Mouse (Mus musculus): Measurements from ENCODE around the gene Gm21891. TPM values are rescaled to one million over a fixed set of nuclear protein-coding genes. Genes with fewer than 3 reads are reported as not detected.
"Not testable (repeated sequence)": the region's sequence is repeated elsewhere in the genome, so short reads cannot be mapped to it uniquely, and the experiment has no call there.

The Gm21891 gene
- not detected in 2 replicates for polyA plus RNA-seq (2015; fragmentation: Nextera tagmentation; extraction: Ambion mirVana)

DNA sequence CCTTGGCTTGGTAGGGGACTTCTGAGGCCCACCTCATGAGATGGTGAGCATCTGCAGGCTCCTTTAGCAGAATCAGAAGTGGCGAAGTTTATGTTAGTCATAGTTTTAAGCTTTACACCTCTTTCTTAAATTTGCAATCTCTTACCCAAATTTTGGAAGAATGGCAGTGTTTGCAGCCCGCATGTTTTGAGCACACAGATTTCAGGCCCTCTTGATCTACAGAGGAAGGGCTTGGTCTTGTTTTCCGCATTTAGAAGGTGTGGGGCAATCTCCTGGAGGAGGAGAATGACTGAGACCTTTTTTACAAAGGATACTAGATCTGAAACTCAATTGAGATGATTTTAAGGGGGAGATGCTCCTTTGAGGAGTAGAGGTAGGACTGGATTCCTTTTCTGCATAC is at the start of gene Gm21891:
Gene Gm21891, minus strand, starts transcription at position 101 of the 400 bp plus-strand sequence.
- H3K27me3 ChIP-seq (ENCODE audit: insufficient read depth, low read length); ATAC-seq (ENCODE audit: low FRiP score, low TSS enrichment); H3K9me3 ChIP-seq (ENCODE audit: low read length); H3K36me3 ChIP-seq (ENCODE audit: insufficient read depth, low read length); H3K4me1 ChIP-seq (ENCODE audit: insufficient read depth, low read length); H3K4me3 ChIP-seq (ENCODE audit: low read length); H3K9ac ChIP-seq (replicated peaks; ENCODE audit: low read length); H3K4me2 ChIP-seq (replicated peaks; ENCODE audit: low read depth, low read length); H3K27ac ChIP-seq (ENCODE audit: low read length): not testable (repeated sequence)
- WGBS, result no CpG with 5 or more reads among the region's 3 CpGs

DNA sequence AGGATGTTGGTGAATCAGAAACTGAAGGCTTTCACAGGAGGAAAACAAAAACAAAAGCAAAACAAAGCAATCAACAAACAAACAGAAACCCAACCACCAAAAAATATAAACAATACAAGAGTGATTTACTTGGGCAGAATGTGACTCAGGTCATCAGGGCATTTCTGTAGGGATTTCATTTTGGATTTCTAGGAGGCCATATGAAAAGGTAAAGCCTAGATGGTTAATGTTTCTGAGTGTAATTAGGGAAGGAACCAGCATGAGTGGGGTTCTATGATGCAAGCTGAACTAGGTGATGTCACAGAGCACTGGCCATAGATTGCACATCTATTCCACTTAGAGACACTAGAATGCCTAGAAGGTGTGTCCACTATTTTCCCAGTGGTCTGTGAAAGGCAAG is 28.4 kb upstream of the Gm21891 start, which contains the start of gene Gm21425:
Gene Gm21425, plus strand, starts transcription at position 301 of the 400 bp plus-strand sequence.
- not testable (repeated sequence) for H3K27me3 ChIP-seq (ENCODE audit: insufficient read depth, low read length); H3K9ac ChIP-seq (replicated peaks; ENCODE audit: low read length); H3K27ac ChIP-seq (ENCODE audit: low read length); H3K9me3 ChIP-seq (ENCODE audit: low read length); H3K4me3 ChIP-seq (ENCODE audit: low read length); H3K36me3 ChIP-seq (ENCODE audit: insufficient read depth, low read length); ATAC-seq (ENCODE audit: low FRiP score, low TSS enrichment); H3K4me2 ChIP-seq (replicated peaks; ENCODE audit: low read depth, low read length); H3K4me1 ChIP-seq (ENCODE audit: insufficient read depth, low read length)

Other genes with a start within 250 kb of the Gm21891 start
- not detected in 2 replicates for gene Gm20807, start 90.6 kb downstream of the Gm21891 start, polyA plus RNA-seq (2015; fragmentation: Nextera tagmentation; extraction: Ambion mirVana)
- gene Gm21425, start 28.5 kb upstream of the Gm21891 start, polyA plus RNA-seq (2015; fragmentation: Nextera tagmentation; extraction: Ambion mirVana), result not detected in 2 replicates
- not detected in 2 replicates for gene Gm21828, start 90.4 kb upstream of the Gm21891 start, polyA plus RNA-seq (2015; fragmentation: Nextera tagmentation; extraction: Ambion mirVana)
- not detected in 2 replicates for gene Gm21440, start 118.9 kb upstream of the Gm21891 start, polyA plus RNA-seq (2015; fragmentation: Nextera tagmentation; extraction: Ambion mirVana)
- not detected in 2 replicates for gene Gm21454, start 119.0 kb upstream of the Gm21891 start, polyA plus RNA-seq (2015; fragmentation: Nextera tagmentation; extraction: Ambion mirVana)
- not detected in 2 replicates for gene Gm21725, start 215.6 kb upstream of the Gm21891 start, polyA plus RNA-seq (2015; fragmentation: Nextera tagmentation; extraction: Ambion mirVana)

Measured in kidney, embryonic 16.5 days (tissue).